Mouse (Mus musculus): ENCODE measurements at regions not wholly inside any gene's neighbourhood (a gene's known extent, or its start where the extent isn't known, plus 50 kb on each side); places are given as distances from the start of the nearest gene placed in this dataset.
A peak's percentile ranks its signal among the peaks of the same experiment; 100 is the strongest.

- DNase-seq = peak in 1 of 2 experiments; percentile 4
- Histone ChIP-seq H3K9ac (ENCODE audit: low read depth, low read length) (no peak overlapping the region), H3K79me2 (replicated peaks; ENCODE audit: control insufficient read depth, insufficient read depth, low read length) (no peaks in the 10 kb centered on the region), H3K4me3 (no peak overlapping the region), H3K36me3 (ENCODE audit: control insufficient read depth, insufficient read depth, low read length) (no peaks in the 10 kb centered on the region), H3K27me3 (ENCODE audit: control insufficient read depth, insufficient read depth, low read length) (no peaks in the 10 kb centered on the region), H3K27ac (no peak overlapping the region), H3K4me1 (ENCODE audit: control insufficient read depth, insufficient read depth, low read length) (no peaks in the 10 kb centered on the region)
- TF ChIP-seq EP300 (IDR thresholded peaks at IDR 0.05; ENCODE audit: insufficient read depth, low read depth, low read length) = no peak
- TF ChIP-seq CTCF (IDR thresholded peaks at IDR 0.05) = no peak
- TF ChIP-seq POLR2A (IDR thresholded peaks at IDR 0.05; ENCODE audit: insufficient read depth, low read depth, low read length) = no peak
- intact Hi-C loops (cut with DNase I) = no loop called here
- WGBS = 54% methylated on average over 3 of the region's 3 CpGs
Measured at GRCm38 (mm10) chr14:12913421-12913820, 90.5 kb upstream of the Cadps start.

- no peak overlapping the region for H3K4me3 ChIP-seq
- no peaks in the 10 kb centered on the region for H3K27me3 ChIP-seq (ENCODE audit: control insufficient read depth, insufficient read depth, low read length)
- intact Hi-C loops (cut with DNase I) = no loop called here
- H3K36me3 ChIP-seq (ENCODE audit: control insufficient read depth, insufficient read depth, low read length) = no peaks in the 10 kb centered on the region
- no peaks in the 10 kb centered on the region for H3K79me2 ChIP-seq (replicated peaks; ENCODE audit: control insufficient read depth, insufficient read depth, low read length)
- H3K9ac ChIP-seq (ENCODE audit: low read depth, low read length) = no peak overlapping the region
- DNase-seq = no peak
- TF ChIP-seq EP300 (IDR thresholded peaks at IDR 0.05; ENCODE audit: insufficient read depth, low read depth, low read length) = no peak
- TF ChIP-seq POLR2A (IDR thresholded peaks at IDR 0.05; ENCODE audit: insufficient read depth, low read depth, low read length) = no peak
- no peak for TF ChIP-seq CTCF (IDR thresholded peaks at IDR 0.05)
- H3K27ac ChIP-seq = no peak overlapping the region
- H3K4me1 ChIP-seq (ENCODE audit: control insufficient read depth, insufficient read depth, low read length) = no peaks in the 10 kb centered on the region
Measured at GRCm38 (mm10) chr14:12877337-12877662, 54.4 kb upstream of the Cadps start.

GRCm38 (mm10) chr14:12876417-12877336 lies 53.8 kb upstream of the Cadps start:
- TF ChIP-seq POLR2A (IDR thresholded peaks at IDR 0.05; ENCODE audit: insufficient read depth, low read depth, low read length) (no peak), EP300 (IDR thresholded peaks at IDR 0.05; ENCODE audit: insufficient read depth, low read depth, low read length) (no peak), CTCF (IDR thresholded peaks at IDR 0.05) (no peak)
- WGBS = 55% methylated on average over 10 of the region's 10 CpGs

More at GRCm38 (mm10) chr14:12876417-12877336, 53.8 kb upstream of the Cadps start:
- DNase-seq = no peak
- Histone ChIP-seq H3K79me2 (replicated peaks; ENCODE audit: control insufficient read depth, insufficient read depth, low read length) (no peaks in the 10 kb centered on the region), H3K9ac (ENCODE audit: low read depth, low read length) (no peak overlapping the region), H3K4me3 (no peak overlapping the region), H3K4me1 (ENCODE audit: control insufficient read depth, insufficient read depth, low read length) (no peaks in the 10 kb centered on the region), H3K27ac (no peak overlapping the region), H3K36me3 (ENCODE audit: control insufficient read depth, insufficient read depth, low read length) (no peaks in the 10 kb centered on the region), H3K27me3 (ENCODE audit: control insufficient read depth, insufficient read depth, low read length) (no peaks in the 10 kb centered on the region)
- intact Hi-C loops (cut with DNase I) = no loop called here
